In genomic region chr12:118112599-118112998, GRCm38 (mm10) we compare ENCODE assay signal across 11 mouse cellular contexts.
DNase-seq lines count a peak whose midpoint lies in the region; ATAC-seq and TF ChIP-seq lines count a peak whose summit lies in the region.
"Had no signal": no experiment of that assay in that cellular context is flagged by ENCODE, and none has a peak within 500 bp of the region (broad histone marks: within the 10 kb centered on the region; RNA-seq: fewer than 3 reads in every experiment).

No protein-coding gene starts in this region.

- no peak for TF ChIP-seq POLR2A in cerebellum, adult 2 months (IDR thresholded peaks at IDR 0.05; ENCODE audit: borderline replicate concordance, insufficient read depth, low read length)

- peak; percentile 13 to 27 for DNase-seq in left cerebral cortex, postnatal 25 days (ENCODE audit: low spot score in 2 of 2)
- no peak for DNase-seq in left cerebral cortex, postnatal 4 days
- peak; percentile 86 to 95 for DNase-seq in cerebellum, adult 2 months
- DNase-seq in heart, postnatal 10 days: peak; percentile 14 to 31
- DNase-seq in lung, postnatal 10 days: peak; percentile 8
- no peak for DNase-seq in gastrocnemius, postnatal 10 days
- DNase-seq: gastrocnemius, postnatal 36 days; thymus, postnatal 36 days had no signal

- ATAC-seq in megakaryocyte-erythroid progenitor cell, adult 5-6 weeks (replicated peaks; ENCODE audit: low FRiP score, low TSS enrichment, poor library complexity, severe bottlenecking): no peak

- peak overlapping the region; percentile 98 for H3K27ac ChIP-seq in cerebellum, adult 2 months (ENCODE audit: insufficient read depth, low read length)
- H3K27ac ChIP-seq: limb, embryonic 12.5 days; midbrain, embryonic 10.5 days had no signal

- peaks cover 11% of the 10 kb centered on the region for H3K4me1 ChIP-seq in cerebellum, adult 2 months (ENCODE audit: control insufficient read depth, insufficient read depth, low read length)
- H3K4me1 ChIP-seq: limb, embryonic 12.5 days; midbrain, embryonic 10.5 days had no signal

- TF ChIP-seq CTCF in cerebellum, adult 2 months (IDR thresholded peaks at IDR 0.05; ENCODE audit: borderline replicate concordance, insufficient read depth, low read depth, low read length): no peak

- intact Hi-C loops in left cerebral cortex, postnatal 25 days (cut with DNase I): no loop called here
- intact Hi-C loops in left cerebral cortex, postnatal 4 days (cut with DNase I): no loop called here
- intact Hi-C loops in heart, postnatal 10 days (cut with DNase I): no loop called here

- no peaks in the 10 kb centered on the region for H3K27me3 ChIP-seq in cerebellum, adult 2 months (ENCODE audit: control insufficient read depth, insufficient read depth, low read length)
- H3K27me3 ChIP-seq: limb, embryonic 12.5 days had no signal

- no peak overlapping the region for H3K4me3 ChIP-seq in cerebellum, adult 2 months (replicated peaks; ENCODE audit: insufficient read depth, low read depth, low read length)
- H3K4me3 ChIP-seq: limb, embryonic 12.5 days; midbrain, embryonic 10.5 days had no signal

- WGBS in cerebellum, adult 2 months: 9% methylated on average over 8 of the region's 8 CpGs

Comparison
In these comparisons a context has a peak if more than half of its experiments do, and no peak if none do; other contexts are left out.
1. DNase-seq: peak in left cerebral cortex, postnatal 25 days (2 of 2), cerebellum, adult 2 months (2 of 2), heart, postnatal 10 days (2 of 2) and lung, postnatal 10 days (single experiment); none in left cerebral cortex, postnatal 4 days (single experiment) and gastrocnemius, postnatal 10 days (single experiment).